Mouse (Mus musculus) urinary bladder, postnatal 14 days (tissue): ENCODE data around the gene Dhrs7b.
"Not testable (repeated sequence)": the region's sequence is repeated elsewhere in the genome, so short reads cannot be mapped to it uniquely, and the experiment has no call there.

Experiments used
- DNase-seq: peaks from one replicate; pipeline ENCODE4 v3.0.0; 2021; ENCODE audit warnings: low spot score

Gene Dhrs7b

GRCm38 (mm10) chr11:60841467-60842200 lies 11.2 kb downstream of the Dhrs7b start:
- DNase-seq: no peak

DNA sequence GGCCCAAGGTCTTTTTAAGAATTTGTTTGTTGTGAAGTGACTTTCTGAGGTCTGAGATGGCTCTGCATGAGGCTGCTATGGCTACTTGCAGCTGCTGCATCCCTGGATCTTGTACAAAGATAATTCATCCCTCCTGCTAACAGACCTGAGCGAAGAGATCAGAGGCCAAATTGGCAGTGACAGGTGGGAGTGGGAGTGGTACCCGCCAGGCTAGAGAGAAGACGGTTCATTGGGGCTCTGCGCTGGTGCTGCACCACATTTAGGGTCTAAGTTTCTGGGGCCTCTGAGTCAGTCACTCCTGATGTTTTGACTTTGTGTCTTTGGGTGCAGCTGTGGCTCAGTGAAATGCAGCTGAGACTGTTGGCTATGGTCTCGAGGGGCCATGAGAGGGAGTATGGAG lies 13.0 kb downstream of the Dhrs7b start:
- DNase-seq: no peak

- DNase-seq: no peak
Observed at GRCm38 (mm10) chr11:60845415-60845814, 15.0 kb downstream of the Dhrs7b start.

- no peak for DNase-seq
Observed at GRCm38 (mm10) chr11:60856587-60856986, 26.2 kb downstream of the Dhrs7b start.

DNA sequence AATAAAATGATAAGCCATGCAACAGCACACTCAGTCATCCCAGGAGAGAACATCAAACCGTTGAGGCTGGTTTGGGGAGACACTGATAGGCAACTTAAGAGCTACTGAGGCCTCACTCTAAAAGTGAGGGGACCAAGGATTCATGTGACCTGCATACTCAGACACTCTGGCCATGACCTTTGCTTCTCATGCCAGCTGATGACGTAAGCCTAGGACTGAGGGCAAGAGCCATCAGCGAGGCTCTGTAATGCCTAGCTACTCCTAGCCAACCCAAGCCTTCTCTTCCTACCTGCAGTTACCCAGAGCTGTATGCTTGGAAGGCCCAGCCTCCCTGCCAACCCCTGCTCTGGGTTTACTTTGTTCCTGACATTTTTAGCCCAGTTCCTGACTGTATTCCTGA lies 31.6 kb downstream of the Dhrs7b start:
- DNase-seq: no peak

DNA sequence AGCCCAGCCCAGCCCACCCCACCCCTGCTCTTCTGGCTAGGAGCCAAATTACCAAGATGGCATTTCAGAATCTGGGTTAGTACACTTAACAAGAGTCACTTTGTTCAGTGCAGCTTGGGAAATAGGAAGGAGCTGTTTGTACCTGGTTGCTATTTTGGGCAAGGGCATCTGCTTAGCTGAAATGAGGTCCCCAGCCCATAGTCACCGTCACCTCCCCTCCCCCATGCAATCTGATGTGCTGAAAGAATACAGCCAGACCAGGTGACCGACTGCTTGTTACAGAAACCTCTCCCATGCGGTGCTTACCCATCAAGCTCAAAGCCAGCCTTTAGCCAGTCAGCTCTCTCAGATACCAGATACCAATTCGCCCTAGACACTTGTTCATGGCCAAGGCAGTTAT lies 32.8 kb downstream of the Dhrs7b start:
- DNase-seq: no peak

- DNase-seq: peak; percentile 29
Observed at GRCm38 (mm10) chr11:60864166-60864565, 33.7 kb downstream of the Dhrs7b start.

DNA sequence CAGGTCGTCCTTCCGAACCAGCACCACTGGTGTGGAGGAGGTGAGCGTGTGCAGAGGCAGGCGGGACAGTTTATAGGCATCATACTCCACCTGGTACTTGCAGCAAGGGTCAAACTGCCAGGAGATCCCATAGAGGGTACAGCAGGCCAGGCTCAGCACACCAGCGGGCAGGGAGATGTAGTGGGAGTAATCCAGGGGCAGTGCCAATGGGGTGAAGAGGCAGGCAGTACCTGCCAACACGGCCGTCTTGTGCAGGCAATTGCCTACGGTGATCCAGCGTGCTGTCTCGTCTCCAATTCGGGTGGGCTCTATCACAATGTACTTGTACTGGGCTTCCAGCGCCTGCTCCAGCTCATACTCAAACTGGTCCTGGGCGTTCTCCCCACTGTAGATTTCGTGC lies 34.5 kb downstream of the Dhrs7b start:
- no peak for DNase-seq

DNA sequence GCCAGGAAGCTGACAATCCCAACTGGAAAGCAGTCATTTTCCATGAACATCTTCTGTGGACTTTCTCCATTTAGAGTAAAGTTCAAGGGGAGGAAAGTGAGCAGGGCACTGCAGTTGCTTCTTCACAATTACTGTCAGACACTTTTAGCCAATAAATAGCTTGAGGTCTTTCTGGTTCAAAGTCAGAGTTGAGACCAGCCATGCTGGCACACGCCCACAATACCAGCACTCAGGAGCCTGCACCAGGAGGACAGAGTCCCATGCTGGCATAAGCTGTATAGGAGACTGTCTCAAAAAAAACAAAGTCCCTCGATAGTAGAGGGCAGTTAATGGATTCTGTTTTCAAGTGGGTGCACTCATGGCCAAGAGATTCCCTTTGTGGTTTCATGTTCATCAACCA lies 35.6 kb downstream of the Dhrs7b start:
- no peak for DNase-seq

GRCm38 (mm10) chr11:60867456-60867855 lies 37.0 kb downstream of the Dhrs7b start:
- DNase-seq: no peak

GRCm38 (mm10) chr11:60867904-60868303 lies 37.5 kb downstream of the Dhrs7b start:
- no peak for DNase-seq

GRCm38 (mm10) chr11:60869471-60869870 lies 39.0 kb downstream of the Dhrs7b start:
- not testable (repeated sequence) for DNase-seq

DNA sequence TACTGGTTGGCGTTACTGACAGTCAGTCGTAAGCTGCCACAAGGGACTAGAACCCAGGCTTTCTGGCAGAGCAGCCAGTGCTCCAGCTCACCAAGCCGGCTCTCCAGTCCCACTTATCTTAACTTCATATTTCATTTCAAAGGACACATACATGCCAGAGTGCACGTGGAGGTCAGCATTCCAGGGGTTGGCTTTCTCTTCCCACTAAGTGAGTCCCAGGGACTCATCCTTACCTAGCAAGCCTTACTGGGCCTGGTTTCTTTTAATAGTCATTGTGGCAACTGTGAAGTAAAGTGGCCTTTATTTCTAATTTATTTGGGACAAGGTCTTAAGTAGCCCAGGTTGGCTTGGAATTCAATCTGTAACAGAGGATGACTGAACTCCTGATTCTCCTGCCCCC lies 41.0 kb downstream of the Dhrs7b start:
- no peak for DNase-seq

GRCm38 (mm10) chr11:60873101-60873500 lies 42.7 kb downstream of the Dhrs7b start:
- DNase-seq: no peak

DNA sequence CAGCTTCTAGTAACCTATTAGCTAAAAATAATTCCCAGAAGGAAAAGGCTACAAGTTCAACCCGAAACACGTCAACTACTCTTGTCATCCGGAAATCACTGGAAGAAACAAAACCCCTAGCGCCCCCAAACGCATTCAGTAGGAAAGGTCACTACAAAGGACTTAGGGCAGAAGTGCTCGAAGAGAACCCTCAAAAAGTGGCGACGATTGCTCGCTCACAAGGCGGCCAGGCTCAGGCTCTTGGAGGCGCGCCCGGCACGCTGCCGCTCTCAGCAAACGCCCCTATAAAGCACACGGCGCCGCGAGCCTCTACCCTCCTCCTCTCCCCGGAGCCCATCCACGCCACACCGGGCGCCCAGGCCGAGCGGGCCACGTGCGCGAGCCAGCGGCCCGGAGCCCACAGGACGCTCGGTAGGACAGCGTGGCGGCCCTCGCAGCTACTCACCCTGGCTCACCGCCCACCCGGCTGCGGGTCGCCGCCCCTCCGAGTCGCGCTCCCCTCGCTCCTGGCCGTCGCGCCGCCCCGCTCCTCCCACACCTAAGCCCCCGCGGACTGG lies 47.7 kb downstream of the Dhrs7b start:
- DNase-seq: peak; percentile 50

DNA sequence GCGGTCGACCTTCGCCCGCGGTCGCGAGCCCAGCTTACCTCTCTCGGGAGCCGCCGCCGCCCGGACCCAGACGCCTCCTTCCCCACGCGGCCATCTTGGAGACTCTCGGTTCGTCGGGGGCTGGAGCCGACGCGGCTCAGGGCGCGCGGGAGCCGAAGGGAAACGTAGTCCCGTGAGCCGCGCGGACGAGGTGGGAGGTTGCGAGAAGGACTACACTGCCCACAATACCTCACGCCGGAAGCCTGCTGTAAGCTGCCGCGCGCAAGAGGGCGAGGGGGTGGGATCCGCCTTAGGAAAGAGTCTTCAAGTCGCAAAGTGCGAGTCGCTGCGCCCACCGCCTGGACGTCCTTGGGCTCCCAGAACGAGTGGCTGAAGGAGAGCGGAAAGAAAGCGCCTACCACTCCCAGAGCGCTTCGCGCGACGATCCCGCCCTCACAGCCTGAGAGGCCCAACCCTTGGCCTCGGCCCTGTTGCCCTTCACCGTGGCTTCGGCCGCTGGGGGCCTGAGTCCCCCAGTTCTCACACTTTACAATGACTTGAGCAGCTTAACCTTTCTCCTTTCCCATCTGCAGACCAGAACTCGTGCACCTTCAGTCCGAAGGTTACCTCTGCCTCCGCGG lies 48.4 kb downstream of the Dhrs7b start, which contains the start of gene Tmem11:
Gene Tmem11 (minus strand): TSS at position 598 of the 620 bp plus-strand sequence.
- peak; percentile 95 for DNase-seq

DNA sequence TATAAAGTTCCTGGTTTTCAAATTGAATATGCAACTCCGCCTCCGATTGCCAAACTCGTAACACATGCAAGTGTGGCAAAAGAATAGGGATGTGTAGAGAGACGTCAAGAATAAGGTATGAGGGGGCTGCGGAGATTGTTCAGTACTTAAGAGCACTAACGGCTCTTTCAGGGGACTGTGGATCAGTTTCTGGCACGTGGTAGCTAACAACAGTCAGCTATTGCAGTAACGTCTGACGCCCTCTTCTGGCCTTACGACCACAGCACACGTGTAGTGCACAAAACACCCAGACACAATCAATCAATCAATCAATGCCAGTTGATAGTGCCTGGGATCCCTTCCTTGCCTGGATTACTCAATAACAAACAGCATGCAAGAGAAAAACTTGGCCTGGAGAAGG lies 49.0 kb downstream of the Dhrs7b start:
- DNase-seq: peak; percentile 42

GRCm38 (mm10) chr11:60880559-60880958 lies 50.1 kb downstream of the Dhrs7b start:
- DNase-seq: no peak

DNA sequence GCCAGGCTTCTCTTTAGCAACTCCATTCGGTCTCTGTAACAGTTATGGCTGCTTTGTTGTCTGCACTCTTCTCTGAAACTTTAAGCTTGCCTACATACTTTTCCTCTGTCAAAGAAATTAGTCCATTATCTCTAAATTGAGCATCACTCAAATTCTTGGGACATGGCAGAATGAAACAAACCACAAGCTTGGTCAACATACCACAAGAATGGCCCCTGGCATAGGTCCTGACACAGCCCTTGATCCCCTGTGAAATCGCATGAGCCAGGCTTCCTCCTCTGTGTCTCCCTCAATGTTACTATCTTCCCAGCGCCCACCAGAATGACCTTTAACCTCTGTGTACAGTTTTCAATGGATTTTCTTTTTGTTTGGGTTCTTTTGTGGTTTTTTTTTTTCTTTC lies 52.0 kb downstream of the Dhrs7b start:
- DNase-seq: no peak

DNA sequence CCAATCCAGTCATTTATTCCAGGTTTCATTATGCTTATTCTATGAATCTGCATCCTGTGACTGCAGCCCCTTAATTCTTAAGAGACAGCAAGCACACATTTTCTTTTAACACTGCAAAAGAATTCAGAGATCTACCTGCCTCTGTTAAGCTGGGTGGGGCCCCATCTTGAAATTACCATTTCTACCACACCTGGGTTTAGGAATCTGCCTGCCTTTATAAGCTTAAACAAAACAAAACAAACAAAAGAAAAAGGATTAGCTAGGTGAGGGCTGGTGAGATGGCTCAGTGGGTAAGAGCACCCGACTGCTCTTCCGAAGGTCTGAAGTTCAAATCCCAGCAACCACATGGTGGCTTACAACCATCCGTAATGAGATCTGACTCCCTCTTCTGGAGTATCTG lies 56.6 kb downstream of the Dhrs7b start:
- DNase-seq: not testable (repeated sequence)

DNA sequence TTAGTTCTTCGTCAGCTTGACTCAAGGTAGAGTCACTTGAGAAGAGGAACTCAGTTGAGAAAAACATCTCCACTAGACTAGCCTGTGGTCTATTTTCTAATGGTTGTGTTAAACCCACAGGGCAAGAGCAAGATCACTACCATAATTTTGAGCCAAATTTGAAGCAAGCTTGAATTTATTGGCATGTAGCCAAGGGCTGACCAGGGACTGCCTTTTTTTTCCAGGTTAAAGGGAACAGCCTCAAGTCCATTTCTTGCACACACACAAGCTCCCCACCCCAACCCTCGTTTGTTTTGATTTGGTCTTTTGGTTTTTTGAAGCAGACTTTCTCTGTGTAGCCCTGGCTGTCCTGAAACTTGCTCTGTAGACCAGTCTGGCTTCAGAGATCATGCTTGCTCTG lies 59.4 kb downstream of the Dhrs7b start:
- no peak for DNase-seq

GRCm38 (mm10) chr11:60890286-60890685 lies 59.9 kb downstream of the Dhrs7b start:
- no peak for DNase-seq

DNA sequence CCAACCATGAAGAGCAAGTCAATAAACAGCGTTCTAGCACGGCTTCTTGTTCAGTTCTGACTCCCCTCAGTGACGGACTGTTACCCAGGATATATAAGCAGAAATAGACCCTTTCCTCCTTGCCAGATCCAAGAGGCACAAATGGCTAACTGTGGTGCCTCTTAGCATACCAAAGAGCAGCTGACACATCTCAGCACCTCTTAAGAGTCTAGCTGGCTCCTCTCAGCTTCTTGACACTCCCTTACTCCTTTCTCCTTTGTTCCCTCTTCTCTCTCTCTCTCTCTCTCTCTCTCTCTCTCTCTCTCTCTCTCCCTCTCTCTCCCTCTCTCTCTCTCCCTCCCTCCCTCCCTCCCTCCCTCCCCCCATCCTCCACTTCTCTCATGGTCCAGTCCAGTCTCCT lies 60.3 kb downstream of the Dhrs7b start:
- no peak for DNase-seq
